Mouse (Mus musculus) cerebellum, adult (tissue): ENCODE results near the gene Ppm1d.

ENCODE experiments used
- ATAC-seq: cut with Nextera tagmentation; 2 replicates; pipeline ENCODE4 v1.9.2; 2017; ENCODE audit warnings: mild to moderate bottlenecking, moderate library complexity, mixed read lengths; ENCODE audit not compliant: insufficient number of reproducible peaks, low FRiP score, low TSS enrichment

The Ppm1d gene

DNA sequence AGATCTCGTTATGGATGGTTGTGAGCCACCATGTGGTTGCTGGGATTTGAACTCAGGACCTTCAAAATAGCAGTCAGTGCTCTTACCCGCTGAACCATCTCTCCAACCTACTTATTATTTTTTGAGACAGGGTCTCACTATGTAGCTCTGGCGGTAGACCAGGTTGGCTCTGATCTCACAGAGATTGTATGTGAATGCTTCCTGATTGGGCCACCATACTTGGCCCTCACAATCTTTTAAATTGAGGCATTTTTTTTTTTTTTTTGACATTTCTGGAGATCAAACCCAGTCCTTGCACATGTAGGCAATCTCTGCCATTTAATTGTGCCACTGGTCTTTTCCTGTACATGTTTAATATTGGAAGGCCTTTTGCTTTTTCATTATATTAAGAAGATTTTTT is 17.7 kb downstream of the Ppm1d start:
- ATAC-seq = no peak

DNA sequence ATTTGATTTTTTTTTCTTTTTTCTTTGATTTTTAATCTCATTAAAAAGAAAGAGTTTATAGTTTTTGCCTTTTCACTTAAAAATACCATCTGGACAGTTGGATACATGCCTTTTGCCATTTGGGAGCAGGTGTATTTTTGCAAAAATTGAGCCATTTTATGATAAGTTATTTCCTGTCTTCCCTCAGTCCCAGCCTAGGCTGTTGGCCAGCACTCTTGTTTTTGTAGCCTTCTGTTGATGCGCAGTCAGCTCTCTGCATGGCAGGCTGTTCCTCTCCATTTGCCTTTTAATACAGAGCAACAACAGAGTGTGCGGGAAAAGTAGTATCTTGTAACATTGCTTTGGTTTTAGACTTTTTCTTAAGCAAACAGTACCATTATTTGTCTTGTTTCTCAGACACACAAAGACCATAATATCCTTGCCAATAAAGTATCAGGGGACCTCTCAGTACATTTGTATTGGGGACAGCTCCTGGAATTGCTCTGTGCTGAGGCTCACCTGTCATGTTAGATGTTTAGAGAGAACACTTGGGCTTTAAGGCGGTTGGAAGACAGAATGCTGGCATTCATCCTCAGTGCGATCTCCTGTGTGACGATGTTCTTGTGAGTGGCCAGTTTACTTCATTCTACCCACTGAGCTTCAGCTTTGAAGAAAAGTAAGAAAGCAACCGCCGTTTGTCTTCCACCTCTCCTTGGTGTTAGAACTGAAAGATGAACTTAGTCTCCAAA is 18.3 kb downstream of the Ppm1d start:
- ATAC-seq = peak; percentile 95; the same call in 1 of the 2 replicates

DNA sequence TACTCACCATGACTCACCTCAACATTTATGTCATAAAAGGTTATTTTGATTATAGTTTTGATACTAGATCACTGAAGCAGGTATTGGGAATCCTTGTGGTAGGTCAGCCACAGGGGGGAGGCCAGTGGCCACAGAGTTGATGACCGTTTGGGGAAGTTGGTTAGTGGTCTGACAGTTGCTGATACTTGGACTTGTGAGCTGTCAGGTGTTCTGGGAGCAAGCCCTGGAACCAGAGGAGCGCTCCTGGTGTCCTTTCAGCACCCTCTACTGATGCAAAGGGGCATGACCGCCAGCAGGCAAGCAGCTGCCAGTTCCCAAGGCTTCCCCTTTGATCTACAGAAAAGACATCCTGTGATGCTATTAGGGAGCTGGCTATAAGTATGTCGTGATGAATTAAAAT is 23.7 kb downstream of the Ppm1d start:
- ATAC-seq = peak; percentile 20; the same call in 1 of the 2 replicates

DNA sequence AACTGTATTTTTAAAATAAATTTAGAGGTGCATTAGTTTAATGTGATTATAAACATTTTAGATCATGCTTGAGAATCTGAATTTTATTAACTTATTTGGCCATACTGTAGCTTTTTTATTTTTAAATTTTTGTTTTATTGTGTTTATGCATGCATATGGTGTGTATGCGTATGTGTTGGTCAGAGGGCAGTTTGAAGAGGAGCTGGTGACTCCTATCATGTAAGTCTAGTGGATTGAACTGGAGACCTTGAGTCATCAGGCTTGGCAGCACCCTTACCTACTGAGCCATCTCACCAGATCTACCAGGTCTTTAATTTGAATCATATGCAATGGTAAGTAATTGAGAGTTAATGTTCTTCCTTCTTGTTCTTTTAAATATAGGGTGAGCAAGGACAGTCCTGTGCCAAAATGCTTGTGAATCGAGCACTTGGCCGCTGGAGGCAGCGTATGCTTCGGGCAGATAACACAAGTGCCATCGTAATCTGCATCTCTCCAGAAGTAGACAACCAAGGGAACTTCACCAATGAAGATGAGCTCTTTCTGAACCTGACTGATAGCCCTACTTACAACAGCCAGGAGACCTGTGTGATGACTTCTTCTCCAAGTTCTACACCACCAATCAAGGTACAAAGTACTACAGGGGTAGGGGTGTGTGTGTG is 28.3 kb downstream of the Ppm1d start:
- ATAC-seq = no peak

DNA sequence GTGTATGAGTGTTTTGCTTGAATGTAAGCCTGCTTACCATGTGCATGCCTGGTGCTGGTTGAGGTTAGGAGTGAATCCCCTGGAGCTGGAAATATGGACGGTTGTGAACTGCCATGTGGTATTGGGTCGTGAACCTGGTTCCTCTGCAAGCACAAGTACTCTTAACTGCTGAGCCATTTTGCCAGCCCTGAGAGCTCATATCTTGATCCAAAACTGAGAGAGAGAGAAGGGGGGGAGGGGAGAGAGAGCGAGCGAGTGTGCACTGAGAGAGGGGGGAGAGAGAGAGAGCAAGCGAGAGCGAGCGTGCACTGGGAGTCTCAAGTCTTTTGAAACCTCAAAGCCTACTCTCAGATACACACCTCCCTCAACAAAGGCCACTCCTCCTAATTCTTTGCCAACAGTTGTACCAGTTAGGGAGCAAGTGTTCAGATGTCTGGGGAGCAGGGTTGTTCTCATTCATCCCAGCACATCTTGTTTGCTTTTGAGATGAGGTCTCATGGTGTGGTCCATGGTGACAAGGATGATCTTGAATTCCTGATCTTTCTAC is 29.1 kb downstream of the Ppm1d start:
- ATAC-seq = no peak

DNA sequence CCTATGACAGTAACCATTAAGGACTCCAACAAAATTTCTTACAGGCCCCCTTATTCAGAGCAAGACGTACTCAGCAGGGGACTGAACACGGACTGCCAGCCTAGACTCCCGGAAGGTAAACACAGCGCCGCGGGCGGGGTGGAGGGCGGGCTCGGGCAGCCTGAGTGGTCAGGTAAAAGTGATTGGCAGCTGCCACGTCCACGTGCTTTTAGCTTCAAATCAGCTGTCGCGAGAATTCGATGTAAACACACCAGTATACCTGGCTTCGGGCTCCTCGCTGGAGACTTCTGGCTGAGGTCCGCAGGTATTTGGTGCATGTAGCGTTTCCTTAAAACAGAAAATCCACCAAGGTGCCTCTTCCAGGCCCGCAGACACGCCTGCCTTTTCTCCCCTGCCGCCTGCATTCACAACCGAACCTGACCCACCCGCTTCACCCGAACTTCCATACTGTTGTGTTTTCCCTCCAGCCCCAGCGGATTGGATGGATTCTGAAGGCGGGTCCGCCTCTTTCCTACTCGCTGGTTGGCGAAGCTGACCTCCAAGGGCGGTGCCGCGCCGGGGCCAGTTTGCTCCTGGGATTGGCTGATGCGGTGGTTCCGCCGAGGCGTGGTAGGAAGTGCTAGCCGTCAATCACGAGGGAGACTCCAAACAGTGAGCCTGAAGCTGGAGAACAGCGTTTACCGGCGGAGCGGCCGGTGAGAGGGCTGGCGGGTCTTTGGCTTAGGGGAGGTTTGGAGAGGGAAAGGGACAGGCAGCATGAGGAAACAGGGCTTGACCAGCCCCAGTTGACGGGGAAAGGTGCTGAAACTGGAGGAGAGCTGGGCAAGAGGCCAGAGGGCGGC is 41.7 kb downstream of the Ppm1d start, which contains the start of gene Bcas3:
Gene Bcas3 (plus strand): TSS at position 629 of the 842 bp plus-strand sequence.
- peak; percentile 99 for ATAC-seq

DNA sequence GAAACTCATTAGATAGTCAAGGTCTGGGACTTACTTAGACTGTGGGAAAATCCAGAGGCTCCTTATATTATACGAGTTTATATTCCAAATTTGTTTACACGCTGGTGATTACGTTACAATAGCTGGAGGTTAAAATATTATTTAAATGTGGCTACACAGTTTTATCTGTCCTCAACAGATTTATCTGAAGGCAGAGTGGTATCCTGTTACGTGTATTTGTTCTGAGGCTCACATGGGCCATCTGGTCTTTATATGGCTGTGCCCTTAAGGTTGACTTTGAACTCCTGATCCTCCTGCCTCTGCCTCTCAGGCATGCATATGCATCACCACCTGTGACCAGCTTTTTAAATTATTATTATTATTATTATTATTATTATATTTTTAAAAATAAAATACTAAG is 42.8 kb downstream of the Ppm1d start:
- no peak for ATAC-seq

DNA sequence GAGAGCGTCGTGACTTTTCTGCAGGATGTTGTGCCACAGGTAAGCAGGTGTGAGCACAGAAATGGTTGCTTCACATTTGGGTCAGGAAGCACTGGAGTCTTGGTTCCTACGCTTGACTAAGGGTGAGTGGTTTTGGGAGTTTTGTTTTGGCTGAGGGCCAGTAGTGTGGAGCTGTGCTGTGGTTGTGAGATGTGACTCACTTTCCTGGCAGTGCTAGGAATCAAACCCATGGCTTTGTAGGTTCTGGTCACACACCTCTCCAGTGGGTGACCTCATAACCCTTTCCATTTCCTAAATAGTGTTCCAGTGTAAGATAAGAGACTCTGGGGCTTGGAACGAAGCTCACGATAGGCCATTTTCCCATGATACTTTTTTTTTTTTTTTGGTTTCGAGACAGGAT is 48.6 kb downstream of the Ppm1d start:
- ATAC-seq = no peak

DNA sequence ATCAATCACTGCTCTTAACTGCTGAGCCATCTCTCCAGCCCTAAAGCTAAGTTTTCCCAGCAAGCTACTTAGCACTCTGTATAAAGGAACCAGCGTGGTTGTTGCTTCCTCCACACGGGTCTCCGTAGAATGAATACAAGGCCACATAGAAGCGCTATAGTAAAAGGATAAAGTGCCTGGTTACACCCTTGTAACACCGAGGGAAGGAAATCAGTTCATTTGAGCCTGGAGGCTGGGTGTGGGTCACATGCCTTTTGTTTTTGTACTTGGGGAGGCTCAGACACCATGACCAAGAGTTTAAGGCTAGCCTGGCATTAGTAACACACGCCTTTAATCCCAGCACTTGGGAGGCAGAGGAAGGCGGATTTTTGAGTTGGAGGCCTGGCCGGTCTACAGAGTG is 50.6 kb downstream of the Ppm1d start:
- no peak for ATAC-seq

DNA sequence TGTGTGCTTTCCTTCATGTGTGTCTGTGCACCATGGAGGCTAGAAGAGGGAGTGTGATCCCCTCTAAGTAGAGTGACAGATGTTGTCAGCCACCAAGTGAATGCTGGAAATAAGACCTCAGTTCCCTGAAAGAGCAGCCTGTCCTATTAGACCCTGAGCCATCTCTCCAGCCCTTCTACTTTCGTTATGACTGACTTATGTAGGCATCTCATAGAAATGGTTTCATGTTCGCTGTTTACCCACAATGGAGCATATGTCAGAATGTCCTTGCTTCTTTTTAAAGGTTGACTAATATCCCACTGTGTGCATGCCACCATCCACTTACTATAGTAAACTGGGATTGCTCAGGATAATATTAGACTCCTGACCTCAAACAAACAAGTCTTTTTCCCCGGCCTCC is 55.1 kb downstream of the Ppm1d start:
- ATAC-seq = no peak

DNA sequence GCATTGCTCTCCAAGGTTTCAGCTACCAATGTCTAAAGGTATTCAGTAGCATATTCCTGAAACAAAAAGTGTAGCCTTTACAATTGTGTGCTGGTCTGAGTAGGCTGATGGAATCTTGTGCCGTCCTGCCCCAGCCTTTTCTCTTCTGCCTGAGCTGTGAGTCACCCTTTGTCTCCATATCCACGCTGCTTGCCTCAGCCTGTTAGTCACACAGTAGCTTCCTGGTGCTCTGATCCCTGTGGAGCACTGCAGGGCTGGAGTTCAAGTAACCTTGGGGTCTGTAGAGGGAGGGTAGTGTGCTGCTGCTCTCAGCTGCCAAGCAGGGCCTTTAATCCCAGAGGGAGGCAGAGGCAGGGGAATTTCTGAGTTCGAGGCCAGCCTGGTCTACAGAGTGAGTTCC is 56.8 kb downstream of the Ppm1d start:
- no peak for ATAC-seq

DNA sequence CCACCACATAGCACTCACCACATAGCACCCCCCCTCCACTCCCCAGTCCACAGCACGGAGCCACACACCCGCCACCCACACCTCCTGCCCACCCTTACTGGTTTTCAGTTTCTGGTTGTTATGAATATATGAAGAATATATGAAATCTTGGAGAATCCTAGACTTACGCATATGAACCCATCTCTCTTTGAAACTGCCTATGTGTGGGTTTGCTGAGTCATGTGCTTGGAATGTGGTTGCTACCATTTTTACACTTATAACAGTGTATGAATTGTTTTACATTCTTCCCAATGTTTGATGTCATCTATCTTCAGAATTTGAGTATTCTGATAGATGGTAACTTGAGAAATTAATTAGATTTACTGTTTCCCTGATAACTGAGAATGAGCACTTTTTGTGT is 68.0 kb downstream of the Ppm1d start:
- no peak for ATAC-seq

DNA sequence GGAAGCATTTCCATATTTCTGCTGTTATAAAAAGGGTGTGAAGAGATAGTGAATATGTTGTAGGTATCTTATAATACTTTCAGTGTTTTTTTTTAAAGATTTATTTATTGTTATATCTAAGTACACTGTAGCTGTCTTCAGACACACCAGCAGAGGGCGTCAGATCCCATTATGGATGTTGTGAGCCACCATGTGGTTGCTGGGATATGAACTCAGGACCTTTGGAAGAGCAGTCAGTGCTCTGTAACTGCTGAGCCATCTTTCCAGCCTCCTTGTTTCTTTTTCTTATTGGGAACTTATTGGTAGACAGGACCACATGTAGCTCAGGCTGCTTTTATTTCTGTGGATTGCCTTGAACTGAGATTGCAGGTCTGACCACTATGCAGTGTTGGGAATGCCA is 69.0 kb downstream of the Ppm1d start:
- ATAC-seq = no peak

DNA sequence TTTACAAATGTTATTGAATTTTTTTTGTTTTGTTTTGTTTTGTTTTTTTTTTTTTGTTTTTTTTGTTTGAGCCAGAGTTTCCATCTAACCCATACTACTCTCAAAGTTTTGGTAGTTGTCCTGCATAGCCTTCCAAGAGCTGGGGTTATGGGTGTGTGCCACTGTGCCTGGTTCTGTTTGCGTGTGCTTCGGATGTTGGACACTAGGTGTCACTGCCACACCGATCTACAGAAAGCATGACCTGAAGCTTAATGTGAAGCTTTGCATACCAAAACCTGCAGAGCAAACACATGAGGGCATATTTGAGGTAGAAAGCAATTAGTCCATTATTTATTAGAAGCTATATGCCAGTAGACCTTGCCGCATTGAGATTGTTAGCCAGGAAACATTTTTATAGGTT is 71.0 kb downstream of the Ppm1d start:
- peak; percentile 58; the same call in 1 of the 2 replicates for ATAC-seq

DNA sequence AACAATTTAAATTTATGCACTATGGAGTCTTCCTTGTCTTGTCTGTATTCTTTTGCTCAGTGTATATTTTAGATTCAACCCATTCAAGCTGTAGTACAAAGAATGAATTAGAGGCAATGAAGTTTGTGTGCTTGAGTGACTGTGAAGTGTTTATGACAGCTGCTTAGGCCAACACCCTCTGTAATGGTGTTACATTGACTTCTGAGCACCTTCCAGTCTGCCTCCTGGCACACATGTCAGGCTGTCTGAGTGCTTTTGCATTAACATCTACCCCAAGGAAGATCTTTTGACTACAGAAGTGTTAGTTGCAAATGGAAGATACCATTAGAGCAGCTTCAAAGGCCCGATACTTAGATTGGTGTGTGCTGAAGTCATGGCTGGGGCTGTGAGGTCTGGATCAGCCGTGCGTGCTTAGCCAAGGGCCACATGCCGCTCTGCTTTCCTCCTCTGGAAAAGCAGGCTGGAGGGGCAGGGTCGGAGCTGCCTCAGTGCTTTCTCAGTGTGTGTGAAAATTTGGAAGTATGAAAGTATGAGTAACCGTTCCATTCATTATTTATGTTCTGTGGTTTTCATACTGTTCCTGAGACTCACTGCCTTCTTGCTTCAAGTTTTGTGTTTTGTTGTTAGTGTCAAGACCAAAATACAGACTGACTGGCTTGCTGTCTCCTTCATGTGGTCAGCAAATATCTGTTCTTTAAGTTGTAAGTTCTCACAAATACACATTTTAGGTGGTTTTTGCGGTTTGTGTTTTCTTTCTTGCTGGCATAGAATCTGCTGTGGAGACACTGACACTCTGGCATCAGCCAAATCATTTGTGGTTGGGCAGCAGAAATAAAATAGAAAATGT is 73.2 kb downstream of the Ppm1d start:
- ATAC-seq = no peak

DNA sequence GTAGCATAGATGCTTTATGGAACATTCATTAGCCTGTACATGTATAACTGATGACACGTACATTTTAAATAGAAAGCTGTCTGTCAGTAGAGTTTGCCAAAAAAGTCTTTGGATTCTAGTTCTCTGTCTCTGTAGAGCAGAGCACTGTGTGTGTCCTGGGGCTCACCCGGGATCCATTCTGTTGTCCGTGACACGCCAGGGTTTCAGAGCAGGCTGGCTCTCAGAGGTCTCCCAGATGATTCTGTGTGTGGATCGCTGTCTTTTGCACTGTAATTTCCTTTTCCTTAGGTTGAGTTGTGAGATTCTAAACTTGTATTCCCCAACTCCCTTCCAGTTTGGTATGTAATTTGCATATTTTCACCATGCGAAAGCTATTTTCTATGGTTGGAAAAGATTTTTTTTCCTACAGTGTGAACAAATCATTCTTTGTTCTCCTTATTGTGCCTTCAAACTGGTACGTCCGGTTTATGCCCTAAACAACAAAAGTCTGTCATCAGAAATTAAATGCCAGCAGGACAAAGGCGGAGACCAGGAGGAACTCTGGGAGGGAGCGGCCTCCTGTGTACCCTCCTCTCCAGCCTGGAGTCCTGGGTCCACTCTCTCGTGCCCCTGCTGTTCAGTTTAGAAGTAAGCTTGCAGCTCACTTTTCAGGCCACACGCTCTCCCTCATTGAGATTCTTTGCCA is 81.3 kb downstream of the Ppm1d start:
- ATAC-seq = no peak

DNA sequence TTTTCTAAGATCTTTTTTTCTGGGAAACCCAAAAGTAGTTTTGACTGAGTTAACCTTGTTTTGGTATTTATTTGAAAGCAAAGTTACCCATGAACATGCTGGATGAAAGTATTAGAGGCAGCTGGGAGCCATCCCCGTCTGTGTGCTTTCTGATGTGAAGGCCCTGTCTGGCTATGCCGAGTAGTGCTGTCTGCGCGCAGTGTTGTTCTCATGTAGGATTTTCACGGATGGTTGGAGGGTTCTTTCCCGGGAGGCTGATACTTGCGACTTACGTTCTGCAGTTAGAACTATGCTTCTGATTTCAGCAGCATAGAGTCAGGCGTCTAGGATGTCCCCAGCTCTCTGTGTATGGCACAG is 81.8 kb downstream of the Ppm1d start:
- no peak for ATAC-seq

DNA sequence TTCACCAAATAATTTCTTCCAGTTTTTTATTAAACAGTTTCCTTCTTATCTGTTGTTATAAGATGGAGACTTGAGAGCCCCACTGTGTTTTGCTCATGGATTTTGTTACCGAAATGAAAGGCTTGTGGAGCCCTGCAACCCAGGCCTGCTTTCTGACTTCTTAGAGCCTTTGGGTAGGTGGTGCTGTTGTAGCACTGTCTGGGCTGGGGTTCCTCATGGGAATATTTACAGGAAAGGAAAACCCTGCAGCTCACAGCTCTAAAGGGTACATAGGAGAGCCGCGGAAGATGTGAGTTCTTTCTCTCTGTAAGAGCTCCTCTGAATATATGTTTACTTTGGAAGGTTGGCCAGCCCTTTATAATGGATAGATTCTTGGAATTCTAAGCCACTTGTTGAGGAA is 82.9 kb downstream of the Ppm1d start:
- ATAC-seq = no peak

DNA sequence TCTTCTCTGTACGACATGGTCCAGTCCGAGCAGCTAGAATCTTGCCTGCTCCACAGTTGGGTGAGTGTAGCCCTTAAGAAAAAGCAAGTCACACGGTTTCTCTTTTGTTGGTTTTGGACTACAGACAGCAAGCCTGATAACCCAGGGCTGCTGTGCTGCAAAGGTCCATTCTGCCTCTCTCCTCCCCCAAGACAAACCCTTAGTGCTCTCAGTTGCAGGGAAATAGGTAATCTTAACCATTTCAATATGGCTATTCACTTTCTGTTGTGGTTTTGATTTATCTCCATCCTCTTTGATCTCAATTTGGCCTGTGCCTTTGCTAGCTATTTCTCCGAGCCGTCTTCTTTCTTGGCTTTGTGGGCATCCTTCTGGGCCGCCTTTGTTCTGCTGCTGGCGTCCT is 84.3 kb downstream of the Ppm1d start:
- no peak for ATAC-seq
